Mouse (Mus musculus): Measurements from ENCODE around the gene Ing4. TPM values are rescaled to one million over a fixed set of nuclear protein-coding genes. Genes with fewer than 3 reads are reported as not detected.

Ing4 gene
- total and polyA plus RNA-seq, 2 experiments from 2014 or later: 60.4 to 97.8 TPM

DNA sequence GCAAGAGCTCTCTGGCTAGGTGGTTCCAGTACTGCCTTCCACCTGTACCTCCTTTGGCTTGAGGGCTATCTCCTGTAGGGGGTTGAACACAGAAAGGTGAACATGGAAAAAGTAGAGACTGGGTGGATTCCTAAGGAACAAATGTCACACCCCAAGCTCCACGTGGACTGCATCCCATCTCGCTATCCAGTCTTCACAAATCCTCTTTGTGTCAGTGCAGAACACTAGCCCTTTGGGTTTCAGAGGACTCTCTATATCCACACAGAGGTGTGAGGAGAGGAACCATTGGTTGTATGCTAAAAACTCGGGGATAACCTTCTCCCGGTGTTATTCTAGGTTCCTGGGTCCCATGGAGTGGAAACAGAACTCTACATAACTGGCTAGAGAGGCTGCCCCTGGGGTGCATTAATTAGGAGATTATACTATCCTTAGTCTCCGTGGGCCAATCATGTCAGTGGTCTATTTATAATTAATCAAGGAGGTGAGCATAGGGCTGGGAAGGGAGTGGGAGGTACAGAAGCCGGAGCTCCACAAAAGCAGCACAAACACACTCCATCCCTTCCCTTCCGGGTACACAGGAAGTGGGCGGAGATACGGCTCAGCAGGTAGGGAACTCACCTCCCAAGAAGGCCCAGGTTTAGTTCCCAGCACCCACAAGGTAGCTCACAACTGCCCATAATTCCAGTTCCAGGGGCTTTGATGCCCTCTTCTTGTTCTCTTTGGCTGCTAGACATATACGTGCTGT, 51.0 kb downstream of the Ing4 start:
- ATAC-seq (ENCODE audit: low FRiP score) (no peak), DNase-seq (ENCODE audit: low spot score) (no peak)
- Histone ChIP-seq H3K4me1 (ENCODE audit: insufficient read depth, low read length) (peaks cover 16% of the 10 kb centered on the region), H3K27me3 (ENCODE audit: insufficient read depth, low read length) (no peaks in the 10 kb centered on the region), H3K9me3 (ENCODE audit: low read length) (no peaks in the 10 kb centered on the region), H3K36me3 (ENCODE audit: insufficient read depth, low read length) (no peaks in the 10 kb centered on the region), H3K27ac (ENCODE audit: low read depth, low read length) (peak overlapping the region; percentile 89), H3K4me3 (ENCODE audit: low read depth, low read length) (no peak overlapping the region), H3K4me2 (ENCODE audit: low read depth, low read length, poor library complexity, severe bottlenecking) (0 out of 2 replicates have a peak overlapping the region, but pooled peaks have one; percentile 43), H3K9ac (replicated peaks; ENCODE audit: low read length, poor library complexity, severe bottlenecking) (no peak overlapping the region)
- no peak for TF ChIP-seq CTCF (IDR thresholded peaks at IDR 0.05)
- WGBS: 46% methylated on average over 10 of the region's 10 CpGs

GRCm38 (mm10) chr6:125092372-125092771, 52.8 kb downstream of the Ing4 start:
- DNase-seq (ENCODE audit: low spot score) (no peak), ATAC-seq (ENCODE audit: low FRiP score) (no peak)
- no peaks in the 10 kb centered on the region for H3K9me3 ChIP-seq (ENCODE audit: low read length)
- 92% methylated on average over 5 of the region's 5 CpGs for WGBS
- H3K4me2 ChIP-seq (ENCODE audit: low read depth, low read length, poor library complexity, severe bottlenecking): no peak overlapping the region
- no peak for TF ChIP-seq CTCF (IDR thresholded peaks at IDR 0.05)
- H3K36me3 ChIP-seq (ENCODE audit: insufficient read depth, low read length): no peaks in the 10 kb centered on the region
- no peak overlapping the region for H3K4me3 ChIP-seq (ENCODE audit: low read depth, low read length)
- peaks cover 16% of the 10 kb centered on the region for H3K4me1 ChIP-seq (ENCODE audit: insufficient read depth, low read length)
- no peak overlapping the region for H3K27ac ChIP-seq (ENCODE audit: low read depth, low read length)
- no peak overlapping the region for H3K9ac ChIP-seq (replicated peaks; ENCODE audit: low read length, poor library complexity, severe bottlenecking)
- no peaks in the 10 kb centered on the region for H3K27me3 ChIP-seq (ENCODE audit: insufficient read depth, low read length)

- H3K9ac ChIP-seq (replicated peaks; ENCODE audit: low read length, poor library complexity, severe bottlenecking): no peak overlapping the region
- peak overlapping the region; percentile 90 for H3K27ac ChIP-seq (ENCODE audit: low read depth, low read length)
- H3K36me3 ChIP-seq (ENCODE audit: insufficient read depth, low read length): peaks cover 13% of the 10 kb centered on the region
- 76% methylated on average over 3 of the region's 3 CpGs for WGBS
- no peaks in the 10 kb centered on the region for H3K9me3 ChIP-seq (ENCODE audit: low read length)
- no peak for TF ChIP-seq CTCF (IDR thresholded peaks at IDR 0.05)
- H3K4me1 ChIP-seq (ENCODE audit: insufficient read depth, low read length): peaks cover 33% of the 10 kb centered on the region
- no peak overlapping the region for H3K4me2 ChIP-seq (ENCODE audit: low read depth, low read length, poor library complexity, severe bottlenecking)
- DNase-seq (ENCODE audit: low spot score): no peak
- H3K27me3 ChIP-seq (ENCODE audit: insufficient read depth, low read length): no peaks in the 10 kb centered on the region
- ATAC-seq (ENCODE audit: low FRiP score): no peak
- H3K4me3 ChIP-seq (ENCODE audit: low read depth, low read length): no peak overlapping the region
These were observed 55.3 kb downstream of the Ing4 start for GRCm38 (mm10) chr6:125094843-125095242.

DNA sequence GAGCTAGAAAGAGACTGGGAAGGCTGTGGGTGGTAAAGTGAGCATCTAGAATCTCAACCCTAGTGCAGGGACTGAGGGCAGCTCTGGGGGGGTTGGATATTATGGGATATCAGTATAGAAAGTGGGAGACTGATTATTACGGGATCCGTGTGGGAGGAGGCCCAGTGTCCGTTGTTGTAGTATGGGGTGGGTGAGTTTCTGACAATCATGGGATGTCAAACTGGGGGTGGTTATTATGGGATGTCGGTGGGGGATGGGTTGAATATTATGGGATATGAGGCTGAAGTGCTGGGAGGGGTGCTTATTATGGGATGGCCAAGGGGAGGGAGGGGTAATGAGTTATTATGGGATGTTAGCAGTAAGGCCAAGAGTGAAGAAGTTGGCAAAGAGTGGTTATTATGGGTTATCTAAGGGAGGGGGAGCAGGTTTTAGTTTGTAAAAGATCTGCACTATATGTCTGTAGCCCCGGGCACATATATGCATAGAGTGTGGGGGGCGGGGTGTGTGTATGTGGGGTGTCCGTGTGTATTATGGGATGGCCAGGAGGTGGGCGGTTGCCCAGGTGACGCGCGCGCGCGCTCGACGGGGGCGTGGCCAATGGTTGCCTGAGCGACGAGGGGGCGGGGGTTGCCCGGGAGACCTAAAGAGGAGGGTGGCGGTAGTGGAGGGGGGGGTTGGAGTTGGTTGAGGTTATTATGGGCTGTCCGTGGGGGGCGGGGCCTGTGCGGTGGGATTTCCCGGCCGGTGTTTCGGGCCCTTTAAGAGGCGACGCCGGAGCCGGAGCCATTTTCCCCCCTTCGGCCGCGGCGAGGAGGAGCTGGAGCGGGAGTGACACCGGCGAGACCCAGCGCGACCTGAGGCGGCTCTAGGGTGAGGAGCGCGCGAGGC, 56.1 kb downstream of the Ing4 start, which contains the start of gene Chd4:
Chd4 (plus strand) TSS at position 591 of the 888 bp plus-strand sequence.
- no peaks in the 10 kb centered on the region for H3K27me3 ChIP-seq (ENCODE audit: insufficient read depth, low read length)
- H3K4me2 ChIP-seq (ENCODE audit: low read depth, low read length, poor library complexity, severe bottlenecking): peak within 1 kb of the TSS; percentile 91
- peaks cover 25% of the 10 kb centered on the region for H3K4me1 ChIP-seq (ENCODE audit: insufficient read depth, low read length)
- H3K4me3 ChIP-seq (ENCODE audit: low read depth, low read length): peak within 1 kb of the TSS; percentile 97
- 1% methylated on average over 27 of the region's 45 CpGs for WGBS
- no peak for TF ChIP-seq CTCF (IDR thresholded peaks at IDR 0.05)
- peak within 1 kb of the TSS; percentile 92 for H3K9ac ChIP-seq (replicated peaks; ENCODE audit: low read length, poor library complexity, severe bottlenecking)
- H3K9me3 ChIP-seq (ENCODE audit: low read length): no peaks in the 10 kb centered on the region
- peaks cover 19% of the 10 kb centered on the region for H3K36me3 ChIP-seq (ENCODE audit: insufficient read depth, low read length)
- DNase-seq (ENCODE audit: low spot score) (peak; percentile 97), ATAC-seq (ENCODE audit: low FRiP score) (peak; percentile 79)
- peak within 1 kb of the TSS; percentile 90 for H3K27ac ChIP-seq (ENCODE audit: low read depth, low read length)

GRCm38 (mm10) chr6:125096279-125096596, 56.7 kb downstream of the Ing4 start:
- peaks cover 25% of the 10 kb centered on the region for H3K36me3 ChIP-seq (ENCODE audit: insufficient read depth, low read length)
- no peaks in the 10 kb centered on the region for H3K27me3 ChIP-seq (ENCODE audit: insufficient read depth, low read length)
- peak overlapping the region; percentile 92 for H3K9ac ChIP-seq (replicated peaks; ENCODE audit: low read length, poor library complexity, severe bottlenecking)
- peak overlapping the region; percentile 91 for H3K4me2 ChIP-seq (ENCODE audit: low read depth, low read length, poor library complexity, severe bottlenecking)
- H3K4me1 ChIP-seq (ENCODE audit: insufficient read depth, low read length): peaks cover 23% of the 10 kb centered on the region
- WGBS: 0% methylated on average over 6 of the region's 32 CpGs
- TF ChIP-seq CTCF (IDR thresholded peaks at IDR 0.05): no peak
- no peaks in the 10 kb centered on the region for H3K9me3 ChIP-seq (ENCODE audit: low read length)
- H3K4me3 ChIP-seq (ENCODE audit: low read depth, low read length): peak overlapping the region; percentile 97
- ATAC-seq (ENCODE audit: low FRiP score) (peak; percentile 9; the same call in 1 of the 2 replicates), DNase-seq (ENCODE audit: low spot score) (no peak)
- H3K27ac ChIP-seq (ENCODE audit: low read depth, low read length): peak overlapping the region; percentile 90

Measured in midbrain, postnatal 0 days (tissue).